Mouse (Mus musculus): ENCODE measurements around the gene Hdac2. TPM values are rescaled to one million over a fixed set of nuclear protein-coding genes. Genes with fewer than 3 reads are reported as not detected.

The Hdac2 gene
- polyA plus RNA-seq, 1 experiment = 7.1 TPM

Other genes with a start within 250 kb of the Hdac2 start
- 9.2 and 14.8 TPM in 2 replicates for gene Marcks, start 164.4 kb downstream of the Hdac2 start, polyA plus RNA-seq (2012; rRNA removed)